Mouse (Mus musculus) gastrocnemius, postnatal 14 days (tissue): Measurements from ENCODE around the gene Nfkbil1. TPM values are rescaled to one million over a fixed set of nuclear protein-coding genes. Genes with fewer than 3 reads are reported as not detected.
A peak's percentile ranks its signal among the peaks of the same experiment; 100 is the strongest.
"Not testable (repeated sequence)": the region's sequence is repeated elsewhere in the genome, so short reads cannot be mapped to it uniquely, and the experiment has no call there.

ENCODE experiments used
- DNase-seq: peaks from one replicate; pipeline ENCODE4 v3.0.0; 2021; ENCODE audit warnings: mixed read lengths
- intact Hi-C: fragments of 180-260 bp; cut with DNase I; formaldehyde crosslinking; loops from one replicate; pipeline ENCODE4 v1.15.1; 2025; ENCODE audit warnings: low total_unique reads
- total RNA-seq, 2 experiments: library from RNA; stranded (reverse); gene quantifications; 2 replicates each; pipeline ENCODE4 v1.2.3; 2021

Gene Nfkbil1
- total RNA-seq, 2 experiments from 2014 or later = 7.6 to 7.9 TPM

- intact Hi-C loops = no loop called here
- DNase-seq = peak; percentile 96
Observed at GRCm38 (mm10) chr17:35241305-35242014, 5.9 kb upstream of the Nfkbil1 start, which contains the start of gene Ddx39b. Ddx39b (plus strand) TSS chr17:35241746.

GRCm38 (mm10) chr17:35240384-35241304 is 5.1 kb upstream of the Nfkbil1 start:
- DNase-seq = no peak
- intact Hi-C loops = no loop called here

- no peak for DNase-seq
- intact Hi-C loops = no loop called here
Observed at GRCm38 (mm10) chr17:35239700-35240099, 4.1 kb upstream of the Nfkbil1 start.

- intact Hi-C loops = no loop called here
Observed at GRCm38 (mm10) chr17:35237504-35237903, 1.9 kb upstream of the Nfkbil1 start.

GRCm38 (mm10) chr17:35236996-35237395 is 1.4 kb upstream of the Nfkbil1 start:
- intact Hi-C loops = no loop called here
- DNase-seq = no peak

More at GRCm38 (mm10) chr17:35237504-35237903, 1.9 kb upstream of the Nfkbil1 start:
- DNase-seq = no peak

GRCm38 (mm10) chr17:35236390-35236746 is 776 bp upstream of the Nfkbil1 start:
- intact Hi-C loops = no loop called here

GRCm38 (mm10) chr17:35234903-35235302 is 689 bp downstream of the Nfkbil1 start:
- intact Hi-C loops = no loop called here
- no peak for DNase-seq

More at GRCm38 (mm10) chr17:35236390-35236746, 776 bp upstream of the Nfkbil1 start:
- peak; percentile 95 for DNase-seq

- intact Hi-C loops, DNase-seq: not testable (repeated sequence)
Observed at GRCm38 (mm10) chr17:35234090-35234489, 1.5 kb downstream of the Nfkbil1 start.

GRCm38 (mm10) chr17:35233114-35233980 is 2.2 kb downstream of the Nfkbil1 start, which contains the start of gene Atp6v1g2:
Atp6v1g2 (plus strand) TSS chr17:35233660.
- intact Hi-C loops = loop anchor here (2.0 kb wide), 1 partner anchor 55 kb away; no protein-coding TSS in a partner anchor
- DNase-seq = no peak

GRCm38 (mm10) chr17:35232659-35233058 is 2.9 kb downstream of the Nfkbil1 start:
- no peak for DNase-seq
- intact Hi-C loops = loop anchor here (2.0 kb wide), 1 partner anchor 54 kb away; no protein-coding TSS in a partner anchor

GRCm38 (mm10) chr17:35232043-35232442 is 3.5 kb downstream of the Nfkbil1 start:
- intact Hi-C loops = loop anchor here (2.0 kb wide), 1 partner anchor 53 kb away; no protein-coding TSS in a partner anchor
- peak; percentile 80 for DNase-seq

- no peak for DNase-seq
- intact Hi-C loops = loop anchor here (2.0 kb wide), 1 partner anchor 60 kb away; no protein-coding TSS in a partner anchor
Observed at GRCm38 (mm10) chr17:35231022-35231421, 4.6 kb downstream of the Nfkbil1 start.

- intact Hi-C loops = no loop called here
- no peak for DNase-seq
Observed at GRCm38 (mm10) chr17:35226561-35227046, 9.0 kb downstream of the Nfkbil1 start.

- intact Hi-C loops = no loop called here
Observed at GRCm38 (mm10) chr17:35225456-35225855, 10.1 kb downstream of the Nfkbil1 start.

GRCm38 (mm10) chr17:35224641-35225040 is 11.0 kb downstream of the Nfkbil1 start:
- intact Hi-C loops = no loop called here
- DNase-seq = no peak

More at GRCm38 (mm10) chr17:35225456-35225855, 10.1 kb downstream of the Nfkbil1 start:
- DNase-seq = no peak

GRCm38 (mm10) chr17:35222299-35222698 is 13.3 kb downstream of the Nfkbil1 start:
- intact Hi-C loops = no loop called here
- DNase-seq = no peak

GRCm38 (mm10) chr17:35220156-35220952 is 15.2 kb downstream of the Nfkbil1 start, which contains the start of gene Gm16181:
Gm16181 (plus strand) TSS chr17:35220834.
- DNase-seq = peak; percentile 59
- intact Hi-C loops = no loop called here

- intact Hi-C loops = no loop called here
- DNase-seq = no peak
Observed at GRCm38 (mm10) chr17:35219601-35220041, 16.0 kb downstream of the Nfkbil1 start.
